Mouse (Mus musculus) CH12.LX (cell line): ENCODE measurements around the gene Tnik. TPM values are rescaled to one million over a fixed set of nuclear protein-coding genes. Genes with fewer than 3 reads are reported as not detected.

Experiments used
- DNase-seq: peaks from one replicate; pipeline ENCODE4 v3.0.0-alpha.2; 2013; ENCODE audit errors: extremely low read depth
- H3K27ac ChIP-seq: 2 replicates; pipeline ENCODE4 v1.5.1; 2012; ENCODE audit warnings: low read depth, mild to moderate bottlenecking, control low read depth, moderate library complexity; ENCODE audit not compliant: insufficient read depth
- H3K27me3 ChIP-seq: replicated peaks from 2 replicates; pipeline ENCODE3; 2012; ENCODE audit warnings: inconsistent platforms
- H3K36me3 ChIP-seq, 2 experiments: replicated peaks in 1 of 2; 2 replicates each; pipeline versions ENCODE3 to v1.6.1; 2012; ENCODE audit warnings: inconsistent platforms in 1 of 2, low read length in 1 of 2, mild to moderate bottlenecking in 1 of 2, mixed read lengths in 1 of 2, moderate library complexity in 1 of 2; ENCODE audit not compliant: control insufficient read depth in 1 of 2, insufficient read depth in 1 of 2
- H3K4me1 ChIP-seq, 2 experiments: 2 replicates each; pipeline ENCODE4 v1.6.1; 2012; ENCODE audit warnings: inconsistent platforms in 1 of 2, moderate library complexity in 1 of 2; ENCODE audit not compliant: insufficient read depth in 2 of 2, control insufficient read depth in 1 of 2
- H3K4me2 ChIP-seq: 2 replicates; pipeline ENCODE4 v1.6.1; 2012; ENCODE audit warnings: low read depth, mild to moderate bottlenecking, control low read depth; ENCODE audit not compliant: poor library complexity, insufficient read depth, severe bottlenecking
- H3K4me3 ChIP-seq, 3 experiments: fragments of 150-350 bp in 1 of 3; sonication (generic) in 1 of 3; replicated peaks in 1 of 3; 2 replicates each; pipeline versions ENCODE3 to v1.5.1; 2011 to 2012; ENCODE audit warnings: low read depth in 2 of 3, low read length in 2 of 3, mild to moderate bottlenecking in 2 of 3, moderate library complexity in 2 of 3, control low read depth in 1 of 3, improper control_type of control experiment in 1 of 3, inconsistent platforms in 1 of 3, mixed read lengths in 1 of 3; ENCODE audit not compliant: poor library complexity in 1 of 3
- H3K79me2 ChIP-seq: replicated peaks from 2 replicates; pipeline ENCODE4 v1.6.1; 2012; ENCODE audit warnings: mild to moderate bottlenecking, moderate library complexity; ENCODE audit not compliant: control insufficient read depth, poor library complexity, insufficient read depth, severe bottlenecking; ENCODE audit errors: extremely low read depth
- H3K9ac ChIP-seq: 2 replicates; pipeline ENCODE4 v1.6.1; 2012; ENCODE audit warnings: low read depth, mild to moderate bottlenecking, control low read depth, moderate library complexity; ENCODE audit not compliant: insufficient read depth
- H3K9me3 ChIP-seq: replicated peaks from 2 replicates; pipeline ENCODE3; 2012; ENCODE audit warnings: low read length, inconsistent platforms, mixed read lengths
- CHD1 ChIP-seq: IDR thresholded peaks from 2 replicates; pipeline ENCODE4 v1.6.1; 2012; ENCODE audit warnings: low read depth, low read length, improper control_type of control experiment, inconsistent platforms
- CTCF ChIP-seq, 2 experiments: IDR thresholded peaks in 1 of 2; conservative IDR thresholded peaks in 1 of 2; 2 replicates each; pipeline ENCODE4 v1.5.1; 2011 to 2012; ENCODE audit warnings: low read depth in 2 of 2, low read length in 2 of 2, improper control_type of control experiment in 1 of 2, inconsistent platforms in 1 of 2, mild to moderate bottlenecking in 1 of 2, moderate library complexity in 1 of 2
- E2F4 ChIP-seq: IDR thresholded peaks from 2 replicates; pipeline ENCODE4 v1.6.1; 2011; ENCODE audit warnings: low read depth, low read length, improper control_type of control experiment; ENCODE audit not compliant: insufficient replicate concordance
- EP300 ChIP-seq: IDR thresholded peaks from 2 replicates; pipeline ENCODE4 v1.6.1; 2011; ENCODE audit warnings: low read length, improper control_type of control experiment
- HCFC1 ChIP-seq: IDR thresholded peaks from 2 replicates; pipeline ENCODE4 v1.6.1; 2012; ENCODE audit warnings: low read depth, mild to moderate bottlenecking, inconsistent platforms, low read length, improper control_type of control experiment
- IRF4 ChIP-seq: IDR thresholded peaks from 2 replicates; pipeline ENCODE4 v1.6.1; 2014; ENCODE audit warnings: low read depth, mild to moderate bottlenecking, inconsistent platforms, low read length, improper control_type of control experiment
- JUN ChIP-seq: IDR thresholded peaks from 2 replicates; pipeline ENCODE4 v1.6.1; 2011; ENCODE audit warnings: low read depth, mild to moderate bottlenecking, low read length, improper control_type of control experiment, moderate library complexity; ENCODE audit not compliant: insufficient read depth
- MAX ChIP-seq: IDR thresholded peaks from 2 replicates; pipeline ENCODE4 v1.6.1; 2011; ENCODE audit warnings: low read length, improper control_type of control experiment
- MAZ ChIP-seq: IDR thresholded peaks from 2 replicates; pipeline ENCODE4 v1.6.1; 2012; ENCODE audit warnings: low read depth, mild to moderate bottlenecking, inconsistent platforms, low read length, improper control_type of control experiment, moderate library complexity
- MEF2A ChIP-seq: IDR thresholded peaks from 2 replicates; pipeline ENCODE4 v1.6.1; 2014; ENCODE audit warnings: low read depth, mild to moderate bottlenecking, inconsistent platforms, low read length, improper control_type of control experiment, borderline replicate concordance
- MXI1 ChIP-seq: IDR thresholded peaks from 2 replicates; pipeline ENCODE4 v1.6.1; 2011; ENCODE audit warnings: mild to moderate bottlenecking, low read depth, low read length, improper control_type of control experiment
- MYC ChIP-seq: IDR thresholded peaks from 2 replicates; pipeline ENCODE4 v1.6.1; 2011; ENCODE audit warnings: low read depth, mild to moderate bottlenecking, improper control_type of control experiment, low read length
- POLR2AphosphoS2 ChIP-seq: IDR thresholded peaks from 2 replicates; pipeline ENCODE4 v1.6.1; 2011; ENCODE audit warnings: low read depth, low read length, improper control_type of control experiment
- RAD21 ChIP-seq: IDR thresholded peaks from 2 replicates; pipeline ENCODE4 v1.6.1; 2011; ENCODE audit warnings: low read depth, mild to moderate bottlenecking, low read length, improper control_type of control experiment, moderate library complexity
- RCOR1 ChIP-seq: conservative IDR thresholded peaks from 2 replicates; pipeline ENCODE4 v1.6.1; 2012; ENCODE audit warnings: low read depth, mild to moderate bottlenecking, inconsistent platforms, low read length, improper control_type of control experiment
- SMC3 ChIP-seq: IDR thresholded peaks from 2 replicates; pipeline ENCODE4 v1.6.1; 2011; ENCODE audit warnings: low read depth, low read length, improper control_type of control experiment
- TCF12 ChIP-seq: IDR thresholded peaks from 2 replicates; pipeline ENCODE4 v1.6.1; 2014; ENCODE audit warnings: low read depth, mild to moderate bottlenecking, inconsistent platforms, low read length, improper control_type of control experiment
- USF1 ChIP-seq: IDR thresholded peaks from 2 replicates; pipeline ENCODE4 v1.6.1; 2014; ENCODE audit warnings: low read depth, mild to moderate bottlenecking, inconsistent platforms, low read length, improper control_type of control experiment
- dilution Hi-C: fragments of 300-500 bp; cut with MboI; formaldehyde crosslinking; loops from 2 replicates; pipeline ENCODE4 v1.14.3; 2020; ENCODE audit warnings: low sequenced_read_pairs; ENCODE audit not compliant: extremely low pct_unique_long_range_greater_than_20kb, extremely low pct_ligation_motif_present
- in situ Hi-C: fragments of 300-500 bp; cut with MboI; formaldehyde crosslinking; loops from 3 replicates; pipeline ENCODE4 v1.14.3; 2019; ENCODE audit warnings: low sequenced_read_pairs, low pct_ligation_motif_present, low pct_unique_long_range_greater_than_20kb, mixed read lengths
- polyA plus RNA-seq: library from polyadenylated mRNA; unstranded; fragments of >175 nt; gene quantifications from 2 replicates; pipeline ENCODE4 v1.2.1, GENCODE M21; 2012; ENCODE audit warnings: low read depth; ENCODE audit not compliant: insufficient read length
- total RNA-seq, 2 experiments: library from RNA; depleted of rRNA; stranded (reverse); fragments of 300-350 nt in 1 of 2; fragments of >200 nt in 1 of 2; gene quantifications; 2 replicates each; pipeline ENCODE4 v1.2.3; 2012 to 2014

Tnik gene
- total and polyA plus RNA-seq, 3 experiments: 0.08 TPM; not detected in 2

- no peak for DNase-seq
- Histone ChIP-seq H3K4me3 (no peak overlapping the region), H3K79me2 (no peaks in the 10 kb centered on the region), H3K27ac (no peak overlapping the region), H3K4me2 (no peak overlapping the region), H3K27me3 (no peaks in the 10 kb centered on the region), H3K9me3 (peaks cover 72% of the 10 kb centered on the region), H3K9ac (no peak overlapping the region), H3K36me3 (no peaks in the 10 kb centered on the region), H3K4me1 (no peaks in the 10 kb centered on the region)
- TF ChIP-seq CTCF (conservative IDR thresholded peaks at IDR 0.05 in 1 of 2, IDR thresholded peaks at IDR 0.05 in 1 of 2; ENCODE audit: low read depth in 2 of 2, low read length in 2 of 2): no peak
- TF ChIP-seq USF1: no peak
- TF ChIP-seq MXI1: no peak
- TF ChIP-seq MYC: no peak
- no peak for TF ChIP-seq E2F4
- TF ChIP-seq JUN: no peak
- TF ChIP-seq RAD21: no peak
- no peak for TF ChIP-seq POLR2AphosphoS2
- TF ChIP-seq TCF12: no peak
- dilution Hi-C loops (no loop called here), in situ Hi-C loops (no loop called here)
These were observed 71.5 kb downstream of the Tnik start for GRCm38 (mm10) chr3:28334547-28334946.

- Histone ChIP-seq H3K9ac (no peak overlapping the region), H3K36me3 (no peaks in the 10 kb centered on the region), H3K9me3 (peaks cover 84% of the 10 kb centered on the region), H3K4me1 (no peaks in the 10 kb centered on the region), H3K27ac (no peak overlapping the region), H3K79me2 (no peaks in the 10 kb centered on the region), H3K27me3 (no peaks in the 10 kb centered on the region), H3K4me2 (no peak overlapping the region), H3K4me3 (no peak overlapping the region)
- dilution Hi-C loops: no loop called here
- TF ChIP-seq RAD21 (no peak), EP300 (no peak), JUN (no peak), MAX (no peak), MAZ (no peak), MEF2A (no peak), E2F4 (no peak), HCFC1 (no peak), SMC3 (no peak), CHD1 (no peak), USF1 (no peak), IRF4 (no peak), RCOR1 (no peak), MYC (no peak)
- no peak for DNase-seq
- in situ Hi-C loops: no loop called here
These were observed 77.1 kb downstream of the Tnik start for GRCm38 (mm10) chr3:28340071-28340470.
